Mouse (Mus musculus) intestine, embryonic 16.5 days (tissue): ENCODE results near the gene Papln. TPM values are rescaled to one million over a fixed set of nuclear protein-coding genes. Genes with fewer than 3 reads are reported as not detected.

Experiments
- ATAC-seq: fragments of 200-750 bp; cut with Nextera tagmentation; 2 replicates; pipeline ENCODE4 v1.8.0; 2017; ENCODE audit warnings: moderate TSS enrichment, moderate library complexity
- H3K27ac ChIP-seq: fragments of 300-500 bp; sonication (generic); 2 replicates; pipeline ENCODE4 v1.5.1; 2014; ENCODE audit warnings: mild to moderate bottlenecking, low read length
- H3K27me3 ChIP-seq: fragments of 300-500 bp; sonication (generic); replicated peaks from 2 replicates; pipeline ENCODE4 v1.6.1; 2014; ENCODE audit warnings: low read length, control low read depth, mixed read lengths; ENCODE audit not compliant: control insufficient read depth, insufficient read depth
- H3K36me3 ChIP-seq: fragments of 300-500 bp; sonication (generic); 2 replicates; pipeline ENCODE4 v1.6.1; 2014; ENCODE audit warnings: low read length, control low read depth; ENCODE audit not compliant: control insufficient read depth, insufficient read depth
- H3K4me1 ChIP-seq: fragments of 300-500 bp; sonication (generic); 2 replicates; pipeline ENCODE4 v1.6.1; 2014; ENCODE audit warnings: low read length, control low read depth, mixed read lengths; ENCODE audit not compliant: control insufficient read depth, insufficient read depth
- H3K4me2 ChIP-seq: fragments of 300-500 bp; sonication (generic); 2 replicates; pipeline ENCODE4 v1.6.1; 2014; ENCODE audit warnings: low read depth, low read length, control low read depth
- H3K4me3 ChIP-seq: fragments of 300-500 bp; sonication (generic); 2 replicates; pipeline ENCODE4 v1.5.1; 2014; ENCODE audit warnings: mild to moderate bottlenecking, low read length
- H3K9ac ChIP-seq: fragments of 300-500 bp; sonication (generic); 2 replicates; pipeline ENCODE4 v1.6.1; 2014; ENCODE audit warnings: low read depth, low read length
- H3K9me3 ChIP-seq: fragments of 300-500 bp; sonication (generic); 2 replicates; pipeline ENCODE4 v1.6.1; 2016; ENCODE audit warnings: low read length, control low read depth; ENCODE audit not compliant: control insufficient read depth
- WGBS: fragments of 180-500 bp; shearing (Covaris S2); extraction: QIAGEN DNeasy Blood & Tissue Kit; methylation state at CpG from one replicate; pipeline ENCODE4 v1.1.7; 2014; 5-methylcytosine and 5-hydroxymethylcytosine counted together
- polyA plus RNA-seq: library from polyadenylated mRNA; unstranded; fragments of >200 nt; fragmentation: Nextera tagmentation; extraction: Ambion mirVana; gene quantifications from 2 replicates; pipeline ENCODE4 v1.2.1, GENCODE M21; 2015

Papln gene
- polyA plus RNA-seq, 1 experiment from 2014 or later = 5.2 TPM

- Histone ChIP-seq H3K4me1 (0 out of 2 replicates have a peak, but pooled peaks cover 2% of the 10 kb centered on the region), H3K9ac (no peak overlapping the region), H3K27me3 (no peaks in the 10 kb centered on the region), H3K36me3 (no peaks in the 10 kb centered on the region), H3K4me2 (no peak overlapping the region), H3K27ac (no peak overlapping the region), H3K4me3 (no peak overlapping the region), H3K9me3 (no peaks in the 10 kb centered on the region)
- ATAC-seq = no peak
- WGBS = 83% methylated on average over 10 of the region's 10 CpGs
These were observed 78.2 kb downstream of the Papln start for GRCm38 (mm10) chr12:83841409-83842190.

Other genes with a start within 250 kb of the Papln start
- gene Dcaf4, start 243.2 kb upstream of the Papln start, polyA plus RNA-seq = 24.6 and 29.5 TPM in 2 replicates
- 13.2 and 13.8 TPM in 2 replicates for gene Zfyve1, start 166.4 kb upstream of the Papln start, polyA plus RNA-seq
- 180 and 204 TPM in 2 replicates for gene Rbm25, start 132.4 kb upstream of the Papln start, polyA plus RNA-seq
- 98.6 and 107 TPM in 2 replicates for gene Psen1, start 75.5 kb upstream of the Papln start, polyA plus RNA-seq
- 35.7 and 36.1 TPM in 2 replicates for gene Numb, start 158.3 kb downstream of the Papln start, polyA plus RNA-seq
- 10.2 and 11.7 TPM in 2 replicates for gene Riox1, start 187.0 kb downstream of the Papln start, polyA plus RNA-seq
- not detected in 2 replicates for gene Heatr4, start 221.2 kb downstream of the Papln start, polyA plus RNA-seq
- gene Acot2, start 224.2 kb downstream of the Papln start, polyA plus RNA-seq = 35.3 and 39.5 TPM in 2 replicates
- gene Acot1, start 245.9 kb downstream of the Papln start, polyA plus RNA-seq = 159 and 188 TPM in 2 replicates